Mouse (Mus musculus) ovary, adult 18-20 months (tissue): ENCODE results near the gene Ddah1.

Experiments used
- DNase-seq: peaks from one replicate; pipeline ENCODE4 v3.0.0; 2022; ENCODE audit warnings: low spot score, mixed read lengths

Gene Ddah1

GRCm38 (mm10) chr3:145764416-145764815 lies 5.9 kb downstream of the Ddah1 start:
- DNase-seq: no peak

DNA sequence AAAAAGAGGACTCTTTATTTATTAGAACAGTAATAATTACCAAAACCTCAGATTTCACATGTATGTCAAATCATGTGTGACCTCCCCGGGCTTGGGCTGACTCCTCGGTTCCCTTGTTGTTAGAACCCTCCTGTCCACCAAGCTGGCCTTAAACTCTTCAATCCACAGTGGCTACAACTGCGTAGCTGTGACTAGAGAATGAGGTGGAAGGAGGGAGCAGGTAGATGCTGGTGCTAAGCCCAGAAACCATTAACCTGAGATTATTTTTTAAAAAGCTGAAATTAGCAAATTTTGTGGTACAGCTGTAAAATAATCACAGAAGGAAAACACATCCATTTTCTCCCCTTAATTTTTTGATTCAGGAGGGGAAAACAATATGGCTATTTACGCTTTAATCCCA lies 10.0 kb downstream of the Ddah1 start:
- DNase-seq: no peak

DNA sequence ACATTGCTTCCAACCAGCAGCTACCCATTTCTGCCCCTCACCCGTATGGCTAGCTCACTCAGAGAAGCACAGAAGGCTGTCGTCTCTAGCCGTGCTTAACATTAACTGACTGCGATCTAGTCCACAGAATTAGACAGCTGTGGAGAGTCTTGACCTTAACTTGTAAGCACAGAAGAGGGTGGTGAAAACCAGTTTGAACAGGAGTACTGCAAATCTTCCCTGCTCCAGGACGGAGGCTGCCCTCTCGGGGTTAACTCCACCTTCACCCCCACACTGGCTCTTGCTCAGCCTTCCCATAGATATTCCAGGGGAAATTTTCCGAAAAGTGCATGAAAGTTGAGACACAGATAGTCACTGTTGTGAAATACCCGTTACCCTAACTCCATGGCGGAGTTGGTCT lies 14.9 kb downstream of the Ddah1 start:
- DNase-seq: no peak

- no peak for DNase-seq
These were observed 15.9 kb downstream of the Ddah1 start for GRCm38 (mm10) chr3:145774336-145774735.

DNA sequence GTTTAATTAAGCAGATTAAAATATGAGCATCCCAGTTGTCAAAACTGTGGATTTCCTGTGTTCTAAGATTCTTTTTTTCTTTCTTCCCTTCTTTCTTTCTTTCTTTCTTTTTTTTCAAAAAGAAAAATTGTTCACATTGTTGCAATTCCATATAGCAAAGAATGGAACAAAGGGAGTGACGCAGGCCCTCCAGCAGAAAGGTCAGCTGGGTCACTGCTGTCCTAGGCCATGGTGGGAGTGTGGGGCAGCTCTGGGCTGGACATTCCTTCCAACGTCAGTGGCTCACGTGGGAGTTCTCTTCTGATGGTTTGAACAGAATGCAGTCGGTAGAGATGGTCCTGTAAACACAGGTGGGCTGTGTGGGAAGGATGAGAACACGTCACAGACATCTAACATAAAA lies 16.8 kb downstream of the Ddah1 start:
- DNase-seq: no peak

GRCm38 (mm10) chr3:145775862-145776261 lies 17.4 kb downstream of the Ddah1 start:
- no peak for DNase-seq

GRCm38 (mm10) chr3:145777006-145777405 lies 18.5 kb downstream of the Ddah1 start:
- DNase-seq: no peak

DNA sequence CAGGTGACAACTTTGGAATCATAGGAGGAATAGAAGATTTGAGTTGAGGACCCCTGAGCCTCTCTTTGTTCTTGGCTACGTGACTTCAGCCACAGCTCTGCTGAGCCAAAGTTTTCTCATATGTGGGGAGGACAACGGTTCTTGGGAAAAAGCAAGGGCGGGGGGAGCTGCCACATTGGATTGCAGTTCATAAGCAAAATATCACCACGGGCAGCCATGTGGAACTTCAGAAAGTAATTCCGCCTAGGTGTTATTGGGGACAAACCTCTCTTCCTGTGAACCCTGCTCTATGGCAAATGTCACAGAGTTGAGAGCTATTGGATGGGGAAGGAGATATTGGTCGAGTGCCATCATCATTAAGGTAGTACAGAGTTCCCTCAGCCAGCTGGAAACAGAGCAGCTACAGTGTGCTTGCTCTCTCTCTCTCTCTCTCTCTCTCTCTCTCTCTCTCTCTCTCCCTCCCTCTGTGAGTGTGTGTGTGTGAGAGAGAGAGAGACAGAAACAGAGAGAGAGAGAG lies 20.0 kb downstream of the Ddah1 start:
- no peak for DNase-seq

DNA sequence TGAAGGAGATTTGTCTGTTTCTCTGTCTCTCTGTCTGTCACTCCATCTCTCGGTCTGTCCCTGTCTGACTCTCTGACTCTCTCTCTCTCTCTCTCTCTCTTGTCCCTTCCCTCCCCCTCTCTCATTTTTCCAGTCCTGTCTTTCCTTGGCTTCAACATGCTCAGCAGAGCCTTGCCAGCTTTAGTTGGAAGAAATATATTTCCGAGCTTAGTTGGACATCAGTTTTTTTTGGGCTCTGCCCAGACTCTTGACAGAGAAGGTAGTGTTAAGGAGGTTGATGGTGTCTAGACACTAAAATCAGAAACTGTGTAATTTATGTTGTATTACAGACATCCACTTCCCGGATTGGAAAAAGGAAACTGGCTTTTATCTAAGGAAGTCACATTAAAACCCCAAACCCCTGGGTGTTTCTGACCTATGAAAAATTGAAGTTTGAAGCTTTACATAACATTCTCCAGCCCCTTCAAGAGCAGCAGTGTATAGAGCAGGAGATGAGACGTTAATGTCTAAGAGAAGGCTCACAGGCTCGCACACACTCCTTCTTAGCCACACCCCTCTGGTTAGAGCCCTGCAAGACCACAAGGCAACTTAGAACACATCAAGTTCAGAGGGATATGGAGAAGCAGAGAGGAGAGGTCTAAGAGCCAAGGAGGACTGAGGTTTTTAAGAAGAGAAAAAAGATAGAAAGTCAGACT lies 21.0 kb downstream of the Ddah1 start:
- no peak for DNase-seq

- DNase-seq: no peak
These were observed 22.4 kb downstream of the Ddah1 start for GRCm38 (mm10) chr3:145780784-145781442.

DNA sequence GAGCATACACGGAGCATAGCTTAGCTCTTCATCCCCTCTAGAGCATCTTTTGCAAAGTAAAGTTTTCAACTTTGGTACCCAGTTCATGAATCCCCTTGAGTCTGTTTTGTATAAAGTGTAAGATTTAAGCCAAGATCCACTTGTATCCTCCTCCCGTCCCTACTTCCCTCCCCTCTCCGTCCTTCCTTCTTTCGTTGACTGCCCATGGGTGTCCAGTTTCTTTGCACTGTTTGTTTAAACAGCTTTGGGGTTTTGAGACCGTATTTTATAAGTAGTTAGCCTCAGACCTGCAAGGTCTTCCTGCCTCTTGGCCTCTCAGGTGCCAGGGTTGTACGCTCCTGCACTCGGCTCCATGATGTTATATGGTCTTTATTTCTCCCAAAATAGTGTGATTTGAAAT lies 26.8 kb downstream of the Ddah1 start:
- no peak for DNase-seq

DNA sequence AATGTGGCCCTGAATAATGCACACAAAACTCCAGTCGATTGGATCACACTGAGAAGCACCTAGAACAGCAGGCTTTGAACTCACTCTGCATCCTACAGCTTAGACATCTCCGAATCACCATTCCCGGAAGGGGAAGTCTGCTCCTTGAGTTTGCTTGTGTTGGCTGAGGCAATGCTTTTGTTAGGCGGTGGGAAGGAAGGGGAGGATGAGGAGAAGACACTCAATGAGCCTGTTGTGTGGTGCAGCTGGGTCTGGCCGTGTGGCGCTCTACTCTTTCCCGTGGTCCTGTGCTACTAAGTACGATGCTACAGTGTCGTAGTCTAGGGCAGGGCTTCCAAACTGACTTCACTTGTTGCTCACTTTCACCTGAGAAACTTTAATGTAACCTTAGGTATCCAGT lies 28.8 kb downstream of the Ddah1 start:
- DNase-seq: no peak

DNA sequence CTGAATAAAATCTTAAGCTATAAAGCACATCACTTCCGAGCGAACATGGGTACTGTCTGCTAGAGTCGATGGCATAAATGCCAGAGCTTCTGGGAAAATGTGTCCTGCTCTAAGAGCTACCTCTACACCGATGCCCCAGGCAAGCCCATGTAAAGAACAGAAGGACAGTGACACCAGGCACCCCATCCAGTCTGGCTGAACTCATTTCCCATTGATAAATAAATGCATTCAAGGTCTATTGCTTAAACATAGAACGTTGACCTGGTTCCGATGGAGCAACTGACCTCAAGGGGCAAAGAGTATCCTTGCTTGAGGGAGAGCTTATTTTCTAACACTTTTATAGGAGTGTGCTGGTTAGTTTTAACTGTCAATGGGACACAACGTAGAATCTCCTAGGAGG lies 30.6 kb downstream of the Ddah1 start:
- DNase-seq: no peak

- DNase-seq: no peak
These were observed 31.8 kb downstream of the Ddah1 start for GRCm38 (mm10) chr3:145790233-145790632.

DNA sequence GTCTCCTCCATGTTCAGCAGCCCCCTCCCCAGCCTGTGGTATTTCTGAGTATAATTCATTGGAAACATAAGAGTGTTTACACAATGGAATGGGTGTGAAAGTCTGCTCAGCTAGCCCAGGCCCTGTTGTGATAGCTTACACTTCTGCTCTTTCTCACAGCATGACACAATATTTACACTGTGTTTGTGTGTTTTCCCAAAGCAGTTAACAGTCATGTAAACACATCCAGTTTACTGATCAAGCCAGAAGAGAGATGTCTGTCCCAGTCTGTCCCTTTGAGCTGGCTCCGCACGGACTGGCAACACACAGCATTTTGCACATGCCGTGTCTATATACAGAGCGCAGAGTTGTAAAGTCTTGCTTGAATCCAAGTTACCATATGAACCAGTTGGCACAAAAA lies 32.2 kb downstream of the Ddah1 start:
- DNase-seq: no peak

- no peak for DNase-seq
These were observed 35.9 kb downstream of the Ddah1 start for GRCm38 (mm10) chr3:145794355-145794754.

DNA sequence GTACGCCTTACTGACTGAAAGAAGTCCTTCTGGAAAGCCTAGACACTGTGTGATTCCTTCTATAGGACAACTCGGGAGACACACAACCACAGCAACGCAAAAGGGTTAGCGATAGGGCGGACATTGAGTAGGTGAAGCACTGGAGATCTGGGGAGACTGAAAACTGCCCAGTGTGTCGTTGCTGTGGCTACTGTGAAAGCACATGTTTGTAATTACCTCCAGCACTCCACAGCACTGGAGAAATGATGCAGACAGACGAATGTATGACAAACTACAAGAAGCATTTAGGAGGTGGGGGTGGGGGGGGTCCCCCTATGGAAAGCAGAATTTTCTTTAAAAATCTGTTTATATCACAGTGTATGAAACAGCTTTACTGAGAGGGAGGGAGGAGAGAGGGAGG lies 37.4 kb downstream of the Ddah1 start:
- no peak for DNase-seq

- no peak for DNase-seq
These were observed 39.6 kb downstream of the Ddah1 start for GRCm38 (mm10) chr3:145798042-145798441.

GRCm38 (mm10) chr3:145798751-145799188 lies 40.3 kb downstream of the Ddah1 start:
- DNase-seq: peak; percentile 70

- DNase-seq: no peak
These were observed 40.9 kb downstream of the Ddah1 start for GRCm38 (mm10) chr3:145799365-145799764.

GRCm38 (mm10) chr3:145802106-145802505 lies 43.6 kb downstream of the Ddah1 start:
- no peak for DNase-seq

DNA sequence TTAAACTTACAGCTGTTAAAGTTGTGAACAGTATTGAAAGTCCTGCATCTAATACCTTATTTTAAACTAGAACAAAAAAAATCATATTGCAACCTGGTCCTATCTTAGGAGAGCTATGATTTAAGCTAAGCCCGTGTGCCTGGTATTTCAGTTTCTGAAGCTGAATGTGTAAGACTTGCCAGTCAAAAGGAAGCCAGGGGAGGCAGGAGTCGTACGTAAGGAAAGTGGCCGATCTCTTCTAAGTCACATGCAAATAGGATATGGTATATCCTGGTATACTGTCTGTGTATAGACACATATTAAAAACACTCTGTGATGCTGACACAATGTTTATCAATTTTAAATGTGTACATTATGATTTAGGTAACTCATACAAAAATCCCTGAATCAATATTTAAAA lies 47.4 kb downstream of the Ddah1 start:
- DNase-seq: no peak

GRCm38 (mm10) chr3:145806502-145806901 lies 48.0 kb downstream of the Ddah1 start:
- no peak for DNase-seq

DNA sequence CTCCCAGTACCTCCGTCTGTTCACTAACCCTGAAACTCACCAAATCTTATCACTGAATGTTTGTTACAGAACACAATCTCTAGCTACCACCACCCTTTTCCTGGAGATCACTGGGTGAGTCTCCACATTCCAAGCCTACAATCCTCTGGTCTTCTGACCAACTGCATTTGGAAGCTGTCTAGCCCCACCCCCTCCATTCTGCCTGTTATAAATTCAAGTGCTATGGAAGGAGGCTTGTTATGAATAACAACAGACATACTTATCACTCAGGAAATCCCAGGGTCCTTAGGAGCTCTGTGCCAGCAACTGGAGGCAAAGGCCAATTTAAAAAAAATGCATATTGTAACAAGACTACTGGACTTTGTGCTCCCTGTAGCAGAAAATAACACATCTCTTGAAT lies 58.3 kb downstream of the Ddah1 start:
- peak; percentile 36 for DNase-seq
